Mouse (Mus musculus) pancreas, adult 10 weeks (tissue): Measurements from ENCODE around the gene Nsg2. TPM values are rescaled to one million over a fixed set of nuclear protein-coding genes. Genes with fewer than 3 reads are reported as not detected.

Experiments
- polyA plus RNA-seq: library from polyadenylated mRNA; stranded (reverse); fragments of 350-450 nt; fragmentation: Illumina TruSeq; extraction: RNeasy Lipid Tissue Mini Kit (QIAGEN cat#74804); gene quantifications from one replicate; pipeline ENCODE4 v1.2.3, GENCODE M21; 2015; ENCODE audit warnings: low read depth, low replicate concordance; ENCODE audit not compliant: insufficient read depth

Gene Nsg2
- 1.6 TPM for polyA plus RNA-seq

GRCm38 (mm10) chr11:32000281-32000680, at the start of gene Nsg2:
Gene Nsg2 (plus strand): TSS chr11:32000463.

GRCm38 (mm10) chr11:31965256-31966134, 34.8 kb upstream of the Nsg2 start, which contains the start of gene 4930524B15Rik:
Gene 4930524B15Rik (plus strand): TSS chr11:31965592.

Other genes starting within 250 kb of the Nsg2 start
- 5.3 TPM for gene Cpeb4, start 128.3 kb upstream of the Nsg2 start, polyA plus RNA-seq
- gene 4930524B15Rik, start 34.9 kb upstream of the Nsg2 start, polyA plus RNA-seq = not detected
- gene Il9r, start 199.8 kb downstream of the Nsg2 start, polyA plus RNA-seq = not detected
- 2.9 TPM for gene Snrnp25, start 205.0 kb downstream of the Nsg2 start, polyA plus RNA-seq
- gene Rhbdf1, start 221.8 kb downstream of the Nsg2 start, polyA plus RNA-seq = 21.8 TPM
- gene Mpg, start 226.0 kb downstream of the Nsg2 start, polyA plus RNA-seq = 7.2 TPM